Mouse (Mus musculus): Measurements from ENCODE around the gene Olfr169.
"Not testable (repeated sequence)": the region's sequence is repeated elsewhere in the genome, so short reads cannot be mapped to it uniquely, and the experiment has no call there.

Olfr169 gene

DNA sequence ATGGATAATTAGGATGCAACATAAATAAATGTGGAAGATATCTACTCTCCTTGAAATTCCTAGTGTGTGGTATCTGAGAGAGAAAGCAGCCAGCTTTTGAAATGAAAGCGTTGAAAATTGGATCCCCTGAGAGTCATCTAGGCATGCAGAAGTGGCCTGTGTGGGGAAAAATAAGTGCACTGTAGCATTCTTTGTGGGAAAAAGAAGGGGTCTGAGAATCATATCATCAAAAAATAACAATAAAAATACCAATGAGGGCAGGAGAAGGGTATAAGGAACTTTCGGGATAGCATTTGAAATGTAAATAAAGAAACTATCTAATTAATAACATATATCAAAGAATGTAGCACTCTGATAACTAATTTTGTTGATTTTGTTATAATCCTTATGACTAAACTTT, at the start of gene Olfr169:
Olfr169 (minus strand) TSS at position 101 of the 400 bp plus-strand sequence.
- not testable (repeated sequence) for DNase-seq

DNA sequence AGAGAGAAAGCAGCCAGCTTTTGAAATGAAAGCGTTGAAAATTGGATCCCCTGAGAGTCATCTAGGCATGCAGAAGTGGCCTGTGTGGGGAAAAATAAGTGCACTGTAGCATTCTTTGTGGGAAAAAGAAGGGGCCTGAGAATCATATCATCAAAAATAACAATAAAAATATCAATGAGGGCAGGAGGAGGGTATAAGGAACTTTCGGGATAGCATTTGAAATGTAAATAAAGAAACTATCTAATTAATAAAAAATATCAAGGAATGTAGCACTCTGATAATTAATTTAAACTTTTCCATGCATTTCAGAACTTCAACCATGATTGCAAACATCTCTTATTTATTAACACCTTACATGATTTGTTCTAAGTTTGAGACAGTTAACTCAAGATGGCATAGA, 40.2 kb upstream of the Olfr169 start, which contains the start of gene Olfr170:
Olfr170 (minus strand) TSS at position 101 of the 400 bp plus-strand sequence.
- not testable (repeated sequence) for DNase-seq

DNA sequence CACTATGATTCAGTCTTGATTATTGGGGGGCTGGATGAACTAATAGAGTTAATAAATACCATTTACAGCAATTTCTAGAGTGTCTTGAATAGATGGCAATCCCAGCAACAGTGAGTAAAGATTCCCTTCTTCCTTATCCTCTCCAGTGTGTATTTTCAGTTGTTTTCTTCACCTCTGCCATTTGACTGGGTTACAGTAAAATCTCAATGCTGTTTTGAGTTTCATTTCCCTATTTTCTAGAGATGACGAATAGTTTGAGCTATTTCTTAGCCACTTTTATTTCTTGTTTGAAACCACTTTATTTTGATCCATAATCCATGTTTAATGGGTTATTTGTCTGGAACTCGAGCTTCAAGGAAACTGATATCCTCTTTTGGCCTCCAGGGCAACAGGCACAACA, 31.6 kb upstream of the Olfr169 start:
- DNase-seq = no peak

- DNase-seq = not testable (repeated sequence)
These were observed 18.2 kb downstream of the Olfr169 start for GRCm38 (mm10) chr16:19553429-19553828.

- DNase-seq = not testable (repeated sequence)
These were observed 19.4 kb downstream of the Olfr169 start for GRCm38 (mm10) chr16:19552246-19552645.

DNA sequence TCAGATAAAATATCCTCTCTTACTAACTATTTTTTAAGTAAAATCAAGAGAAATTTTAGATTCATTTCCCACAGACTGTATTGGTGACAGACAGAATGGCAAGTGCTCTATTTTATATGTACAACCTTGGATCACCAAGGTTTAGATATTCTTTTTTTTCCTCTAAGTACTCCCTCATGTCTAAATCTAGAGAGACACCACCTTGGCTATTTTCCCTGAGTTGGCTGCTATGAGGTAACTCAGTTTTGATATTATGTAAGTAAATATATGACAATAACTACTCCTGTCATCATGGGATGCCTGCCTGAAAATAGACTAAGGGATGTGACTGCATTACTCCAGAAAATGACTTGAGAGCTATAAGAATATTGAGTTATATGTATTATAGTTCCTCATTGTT, 36.2 kb downstream of the Olfr169 start, which contains the start of gene Olfr168:
Olfr168 (minus strand) TSS at position 101 of the 400 bp plus-strand sequence.
- DNase-seq = no peak

GRCm38 (mm10) chr16:19522166-19522565, 49.4 kb downstream of the Olfr169 start, which contains the start of gene Olfr167:
TSS of gene Olfr167 (minus strand) at chr16:19522266.
- no peak for DNase-seq
